Mouse (Mus musculus) hematopoietic stem cell, adult 5-6 weeks (primary cell): ENCODE measurements around the gene Dusp5. TPM values are rescaled to one million over a fixed set of nuclear protein-coding genes. Genes with fewer than 3 reads are reported as not detected.

Experiments used
- ATAC-seq, 2 experiments: fragments of 125-278 bp in 1 of 2; replicated peaks in 1 of 2; 2 replicates each; pipeline ENCODE4 v1.8.0; 2016 to 2017; ENCODE audit warnings: inconsistent platforms in 2 of 2, mild to moderate bottlenecking in 2 of 2, moderate number of reproducible peaks in 2 of 2, low read depth in 1 of 2, moderate TSS enrichment in 1 of 2; ENCODE audit not compliant: low FRiP score in 2 of 2, poor library complexity in 2 of 2, severe bottlenecking in 2 of 2, insufficient read depth in 1 of 2, low TSS enrichment in 1 of 2
- total RNA-seq: library from RNA; stranded (forward); fragments of 172-1452, 232-1000 nt; gene quantifications from 2 replicates; pipeline ENCODE4 v1.2.3, GENCODE M21; 2017

Gene Dusp5
- total RNA-seq, 1 experiment from 2014 or later, result 102 TPM

GRCm38 (mm10) chr19:53534757-53535410, 6.0 kb downstream of the Dusp5 start:
- no peak for ATAC-seq

DNA sequence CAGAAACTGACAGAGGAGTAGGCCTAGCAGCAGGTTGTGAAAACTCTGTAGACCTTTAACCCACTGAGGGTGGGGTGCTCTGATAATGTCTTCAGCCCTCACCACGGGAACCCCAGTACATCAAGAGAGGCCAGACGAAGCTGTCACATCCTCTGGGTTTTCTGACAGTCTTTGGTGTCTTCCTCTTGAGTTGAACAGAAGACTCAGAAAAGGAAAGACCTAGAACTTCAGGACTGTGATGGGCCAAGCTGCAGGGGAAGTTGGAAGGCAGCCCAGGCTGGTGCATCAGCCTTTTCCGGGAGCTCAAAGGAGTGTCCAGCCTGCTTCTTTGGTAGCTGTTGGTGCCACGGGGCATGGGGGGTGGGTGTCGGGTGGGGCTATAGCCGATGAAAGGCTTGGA, 6.5 kb downstream of the Dusp5 start:
- no peak for ATAC-seq

- no peak for ATAC-seq
These were observed 7.3 kb downstream of the Dusp5 start for GRCm38 (mm10) chr19:53536251-53536650.

- ATAC-seq, result peak; percentile 28 to 32; a peak in 2 of 4 replicates
These were observed 8.1 kb downstream of the Dusp5 start for GRCm38 (mm10) chr19:53536731-53537666.

DNA sequence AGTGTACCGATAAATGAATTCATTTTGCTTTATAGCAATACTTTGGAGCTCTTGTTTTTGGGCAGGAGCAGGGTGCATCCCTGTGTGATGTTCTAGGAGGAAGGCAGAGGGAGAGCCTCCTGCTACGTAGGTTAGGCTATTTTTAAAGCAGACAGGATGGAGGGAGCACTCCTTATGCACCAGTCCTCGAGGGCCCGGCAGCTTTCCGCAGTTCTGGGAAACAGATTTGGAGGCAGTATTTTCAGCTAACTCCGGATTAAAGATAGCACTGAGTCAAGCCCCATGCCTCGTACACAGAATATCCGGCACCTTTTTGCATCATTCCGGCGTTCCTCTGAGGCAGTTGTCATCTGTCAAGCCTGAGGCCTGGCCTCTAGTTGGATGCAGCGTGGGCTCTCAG, 9.1 kb downstream of the Dusp5 start:
- no peak for ATAC-seq

DNA sequence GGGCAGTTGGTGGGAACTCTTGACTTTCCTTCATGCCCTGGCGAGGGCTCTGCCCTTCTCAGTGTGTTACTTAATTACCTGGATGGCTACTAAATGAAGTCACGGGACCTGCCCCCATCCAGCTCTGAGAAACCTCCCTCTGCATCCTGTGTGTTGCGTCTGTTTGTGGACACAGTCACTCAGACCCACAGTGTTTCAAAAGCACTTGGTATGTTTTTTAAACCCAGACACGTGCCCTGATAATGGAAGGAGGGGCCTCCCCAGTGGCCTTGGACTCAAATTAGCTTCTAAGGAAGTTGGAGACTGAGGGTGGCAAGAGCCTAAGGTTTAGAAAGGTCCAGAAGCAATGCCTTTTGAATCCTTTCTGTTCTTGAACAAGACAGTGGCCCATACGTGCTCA, 9.9 kb downstream of the Dusp5 start:
- 0 out of 4 replicates have a peak, but pooled peaks of 1 of the 2 experiments have one; percentile 1 for ATAC-seq

GRCm38 (mm10) chr19:53539296-53539695, 10.4 kb downstream of the Dusp5 start:
- ATAC-seq, result no peak

GRCm38 (mm10) chr19:53543602-53544001, 14.7 kb downstream of the Dusp5 start:
- ATAC-seq, result no peak

DNA sequence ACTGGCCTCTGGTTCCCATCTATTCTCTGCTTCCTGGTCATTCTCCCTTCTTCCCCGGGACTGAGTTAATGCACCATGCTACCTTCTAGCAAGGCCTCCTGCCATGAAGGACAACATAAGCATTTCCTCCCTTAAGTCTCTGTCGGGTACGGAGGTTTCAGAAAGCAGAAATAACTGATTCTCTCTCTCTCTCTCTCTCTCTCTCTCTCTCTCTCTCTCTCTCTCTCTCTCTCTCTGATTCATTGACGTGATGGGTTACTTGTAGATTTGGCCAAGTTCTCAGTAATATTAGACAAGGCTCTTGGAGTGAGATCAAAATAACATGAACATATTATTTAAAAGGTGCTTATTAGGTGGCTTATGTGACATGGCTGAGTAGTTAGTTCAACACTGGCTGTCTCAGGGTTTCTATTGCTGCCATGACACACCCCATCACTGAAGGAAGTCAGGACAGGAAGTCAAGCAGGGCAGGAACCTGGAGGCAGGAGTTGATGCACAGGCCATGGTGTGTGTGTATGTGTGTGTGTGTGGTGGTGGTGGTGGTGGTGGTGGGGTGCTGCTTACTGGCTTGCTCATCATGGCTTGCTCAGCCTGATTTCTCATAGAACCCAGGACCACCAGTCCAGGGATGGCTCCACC, 16.1 kb downstream of the Dusp5 start:
- no peak for ATAC-seq

DNA sequence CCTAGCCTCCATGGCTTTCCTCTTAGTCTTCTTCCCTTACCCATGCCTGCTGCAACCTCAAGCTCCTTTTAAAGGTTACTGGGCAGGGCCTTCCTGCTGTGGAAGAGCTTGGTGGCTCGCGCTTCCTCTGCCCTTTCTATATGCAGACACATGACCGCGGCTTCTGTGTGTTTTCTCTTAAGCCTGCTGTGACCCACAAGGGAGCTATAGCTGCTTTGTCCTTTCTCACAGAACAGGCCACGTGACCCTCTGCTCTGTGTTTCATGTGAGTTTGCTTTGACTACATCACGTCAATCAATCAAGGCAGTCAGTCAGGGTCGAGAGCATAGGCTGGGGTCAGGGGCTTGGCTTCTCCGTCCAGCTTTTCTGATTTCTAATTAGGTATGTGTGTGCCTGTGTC, 18.7 kb downstream of the Dusp5 start:
- ATAC-seq, result peak; percentile 45 to 61

DNA sequence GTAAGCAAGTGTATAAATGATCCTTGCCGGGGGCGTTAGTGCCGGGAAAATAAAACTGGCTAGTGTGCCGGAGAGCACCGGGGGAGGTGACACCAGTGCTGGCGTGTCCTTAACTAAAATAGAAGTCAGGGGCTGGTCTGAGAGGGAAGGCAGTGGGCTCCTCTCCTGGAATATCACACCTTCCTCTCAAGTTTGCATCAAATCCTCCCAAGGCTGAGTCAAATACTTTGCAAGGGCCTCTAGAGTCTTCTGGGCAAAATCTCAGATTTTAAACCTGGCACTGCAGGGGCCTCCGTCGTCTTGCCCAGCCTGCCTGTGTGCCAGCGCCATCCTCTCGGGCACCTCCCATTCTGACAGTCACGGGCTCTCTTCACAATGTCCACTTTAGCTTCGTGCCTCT, 22.1 kb downstream of the Dusp5 start:
- no peak for ATAC-seq

DNA sequence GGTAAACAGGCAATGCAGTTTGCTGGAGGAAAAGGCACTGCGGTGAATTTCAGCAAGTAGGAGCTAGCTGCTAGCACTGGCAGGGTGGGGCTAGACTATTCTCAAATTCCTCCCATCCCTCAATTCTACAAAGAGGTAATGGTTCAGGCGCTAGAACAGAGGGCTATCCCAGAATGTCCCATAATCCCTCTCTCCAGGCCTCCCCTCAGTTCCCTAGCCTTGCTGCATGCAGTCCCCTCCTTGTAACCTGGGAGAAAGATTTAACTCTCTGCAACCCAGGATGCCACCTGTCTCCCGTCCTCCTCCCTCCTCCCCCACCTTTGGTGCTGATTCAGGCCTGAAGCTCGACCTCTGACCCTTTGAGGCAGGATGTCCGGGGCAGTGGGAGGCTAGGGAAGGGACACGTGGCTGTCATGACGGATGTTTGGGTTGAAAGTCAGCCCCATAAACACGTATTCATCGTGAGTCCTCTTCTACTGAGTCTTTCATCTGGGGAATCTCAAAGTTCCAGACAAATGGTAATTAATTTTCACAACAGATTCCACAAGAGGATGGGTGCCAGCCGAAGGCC, 23.4 kb downstream of the Dusp5 start:
- ATAC-seq, result no peak

DNA sequence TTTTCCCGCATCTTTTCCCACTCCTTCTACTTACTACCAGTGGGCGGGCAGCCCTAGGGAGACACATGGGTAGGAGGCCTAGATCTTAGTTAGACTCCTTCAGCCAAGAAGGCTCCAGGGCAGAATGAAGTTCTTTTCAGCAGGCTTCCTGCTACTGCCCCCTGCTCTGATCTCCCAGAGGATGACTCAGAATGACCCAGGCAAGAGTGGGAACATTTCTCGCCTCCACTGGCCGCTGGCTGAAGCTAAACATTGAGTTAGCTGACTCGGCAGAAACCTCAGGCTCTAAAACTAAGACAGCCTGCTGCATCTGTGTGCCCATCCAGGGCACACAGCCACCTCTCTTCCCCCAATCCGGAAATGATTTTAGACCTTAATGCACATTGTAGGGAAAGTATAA, 23.9 kb downstream of the Dusp5 start:
- no peak for ATAC-seq

GRCm38 (mm10) chr19:53554402-53554801, 25.5 kb downstream of the Dusp5 start:
- no peak for ATAC-seq

DNA sequence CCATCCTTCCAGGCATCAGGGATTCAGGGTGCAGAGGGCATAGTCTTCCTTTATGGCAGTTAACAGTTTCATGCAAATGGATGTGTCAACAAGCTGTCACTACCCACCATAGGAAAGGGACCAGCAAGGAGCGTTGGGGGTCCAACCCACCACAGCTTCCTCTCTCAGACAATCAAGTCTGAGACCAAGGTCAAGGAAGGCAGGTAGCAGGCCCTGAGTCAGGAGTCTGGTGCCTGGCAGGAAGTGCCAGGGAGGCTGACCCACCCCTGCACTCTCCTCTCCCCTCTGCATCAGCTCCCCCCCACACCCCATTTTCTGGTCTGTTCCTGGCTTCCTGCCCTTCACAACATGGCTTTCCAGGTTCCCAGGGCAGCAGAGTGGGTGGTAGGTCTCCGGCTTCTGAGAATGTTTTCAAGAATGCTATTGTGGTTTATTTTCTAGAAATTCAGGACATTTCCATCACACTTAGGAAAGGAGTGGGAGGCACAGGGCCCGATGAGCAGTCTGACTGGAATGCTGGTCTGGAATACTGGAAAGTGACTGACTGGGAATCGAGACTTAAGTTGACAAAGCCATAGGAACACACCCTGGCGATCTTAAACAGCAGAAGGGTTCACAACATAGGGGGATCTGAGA, 26.2 kb downstream of the Dusp5 start:
- peak; percentile 37 to 51; a peak in 3 of 4 replicates for ATAC-seq

DNA sequence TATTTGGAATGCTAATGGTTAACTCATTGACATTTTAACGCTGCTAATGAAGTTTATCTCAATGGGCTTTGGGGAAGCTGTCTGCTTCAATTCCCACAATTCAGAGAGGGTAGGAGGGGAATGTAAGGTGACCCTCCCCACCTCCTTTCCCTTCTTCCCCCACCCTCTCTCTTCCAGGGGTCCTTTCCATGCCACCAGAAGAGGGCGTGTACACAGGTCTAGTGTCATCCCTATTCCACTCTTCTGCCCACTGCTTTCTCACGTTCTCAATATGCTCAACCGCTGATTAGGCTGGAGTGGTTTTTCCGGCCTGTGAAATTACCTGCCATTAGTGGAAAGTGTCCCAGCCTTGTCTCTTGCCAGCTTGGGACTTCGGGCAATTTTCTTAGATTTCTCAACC, 27.9 kb downstream of the Dusp5 start:
- no peak for ATAC-seq

- peak; percentile 69 to 80 for ATAC-seq
These were observed 28.5 kb downstream of the Dusp5 start for GRCm38 (mm10) chr19:53557267-53557936.
